Mouse (Mus musculus): ENCODE measurements around the gene Ano4. TPM values are rescaled to one million over a fixed set of nuclear protein-coding genes. Genes with fewer than 3 reads are reported as not detected.

The Ano4 gene
- polyA plus RNA-seq, 1 experiment, result not detected

DNA sequence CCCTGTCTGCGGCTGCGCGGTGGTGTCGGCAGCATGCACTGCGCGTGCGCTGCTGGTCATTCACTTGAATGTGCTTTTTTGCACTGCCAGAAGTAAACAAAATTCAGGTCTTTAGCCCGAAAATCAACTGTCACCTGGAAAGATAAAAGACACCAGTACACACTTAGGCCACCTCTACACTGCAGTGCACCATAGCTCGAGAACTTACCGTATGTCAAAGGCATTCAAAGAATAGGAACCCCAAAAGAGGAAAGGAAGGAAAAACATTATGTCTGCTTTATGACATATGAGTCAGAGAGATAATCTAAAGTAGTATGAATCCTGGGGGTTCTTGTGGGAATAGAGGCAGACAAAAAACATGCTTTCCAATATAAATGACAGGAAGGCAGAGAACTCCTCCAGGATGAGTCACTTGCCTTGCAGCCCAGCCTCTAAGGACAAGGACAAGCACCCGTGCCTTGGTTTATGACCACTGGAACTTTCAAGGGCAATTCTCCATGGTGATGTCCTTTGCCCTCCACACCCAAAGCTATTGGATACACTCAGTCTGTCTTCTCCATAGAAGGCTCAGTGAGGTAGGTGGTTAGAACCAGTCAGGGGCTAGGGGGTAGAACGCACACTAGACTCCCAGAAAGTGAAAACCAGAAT is 394.8 kb downstream of the Ano4 start:
- Histone ChIP-seq H3K36me3 (ENCODE audit: control insufficient read depth, insufficient read depth, low read length) (no peaks in the 10 kb centered on the region), H3K4me3 (ENCODE audit: extremely low read depth, insufficient read depth, insufficient read length) (no peak overlapping the region), H3K27ac (ENCODE audit: insufficient read depth, low read length) (no peak overlapping the region), H3K4me1 (ENCODE audit: control insufficient read depth, insufficient read depth, insufficient read length) (no peaks in the 10 kb centered on the region), H3K27me3 (ENCODE audit: control insufficient read depth, insufficient read depth, low read length) (no peaks in the 10 kb centered on the region)
- no peak for DNase-seq (ENCODE audit: low read depth in 1 of 2, low spot score in 2 of 2)
- WGBS, result 86% methylated on average over 12 of the region's 12 CpGs
- TF ChIP-seq CTCF (IDR thresholded peaks at IDR 0.05; ENCODE audit: extremely low read depth, insufficient read depth, insufficient read length, insufficient replicate concordance) (no peak), POLR2A (IDR thresholded peaks at IDR 0.05; ENCODE audit: low read depth, low read length) (no peak)

Other genes starting within 250 kb of the Ano4 start
- gene Gas2l3, start 99.2 kb upstream of the Ano4 start, polyA plus RNA-seq (2012; rRNA removed), result 0.40 and 0.56 TPM in 2 replicates
- 0.08 TPM in 2 replicates for gene Nr1h4, start 188.8 kb upstream of the Ano4 start, polyA plus RNA-seq (2012; rRNA removed)